Mouse (Mus musculus) stomach, postnatal 0 days (tissue): ENCODE measurements around the gene Ms4a4a.

ENCODE experiments used
- CTCF ChIP-seq: IDR thresholded peaks from 2 replicates; pipeline ENCODE4 v1.5.1; 2016; ENCODE audit warnings: antibody characterized with exemption, low read depth, mild to moderate bottlenecking, moderate library complexity
- EP300 ChIP-seq: optimal IDR thresholded peaks from 2 replicates; pipeline ENCODE3; 2016; ENCODE audit warnings: antibody characterized with exemption

GRCm38 (mm10) chr19:11368310-11368709 is 7.0 kb upstream of the Ms4a4a start:
- TF ChIP-seq CTCF, result no peak
- TF ChIP-seq EP300, result no peak
